Mouse (Mus musculus) midbrain, embryonic 16.5 days (tissue): ENCODE results near the gene Tiam2. TPM values are rescaled to one million over a fixed set of nuclear protein-coding genes. Genes with fewer than 3 reads are reported as not detected.

Experiments used
- ATAC-seq: fragments of 200-750 bp; cut with Nextera tagmentation; 2 replicates; pipeline ENCODE4 v1.8.0; 2017; ENCODE audit warnings: moderate TSS enrichment
- H3K27ac ChIP-seq: fragments of 300-500 bp; sonication (generic); 2 replicates; pipeline ENCODE4 v1.5.1; 2014; ENCODE audit warnings: mild to moderate bottlenecking, low read length, mixed read lengths
- H3K27me3 ChIP-seq: fragments of 300-500 bp; sonication (generic); 2 replicates; pipeline ENCODE4 v1.6.1; 2014; ENCODE audit warnings: low read depth, low read length, mixed read lengths; ENCODE audit not compliant: control insufficient read depth, insufficient read depth
- H3K36me3 ChIP-seq: fragments of 300-500 bp; sonication (generic); 2 replicates; pipeline ENCODE4 v1.6.1; 2014; ENCODE audit warnings: mild to moderate bottlenecking, low read length, moderate library complexity, mixed read lengths; ENCODE audit not compliant: control insufficient read depth, insufficient read depth
- H3K4me1 ChIP-seq: fragments of 300-500 bp; sonication (generic); 2 replicates; pipeline ENCODE4 v1.6.1; 2014; ENCODE audit warnings: mild to moderate bottlenecking, low read length, mixed read lengths; ENCODE audit not compliant: control insufficient read depth, insufficient read depth
- H3K4me2 ChIP-seq: fragments of 300-500 bp; sonication (generic); 2 replicates; pipeline ENCODE4 v1.6.1; 2014; ENCODE audit warnings: mild to moderate bottlenecking, low read length, mixed read lengths
- H3K4me3 ChIP-seq: fragments of 300-500 bp; sonication (generic); 2 replicates; pipeline ENCODE4 v1.5.1; 2014; ENCODE audit warnings: low read depth, mild to moderate bottlenecking, low read length, moderate library complexity, mixed read lengths
- H3K9ac ChIP-seq: fragments of 300-500 bp; sonication (generic); 2 replicates; pipeline ENCODE4 v1.6.1; 2014; ENCODE audit warnings: low read depth, low read length, mixed read lengths
- H3K9me3 ChIP-seq: fragments of 300-500 bp; sonication (generic); replicated peaks from 2 replicates; pipeline ENCODE4 v1.6.1; 2014; ENCODE audit warnings: mild to moderate bottlenecking, low read length, mixed read lengths; ENCODE audit not compliant: control insufficient read depth, poor library complexity, severe bottlenecking
- WGBS: fragments of 180-500 bp; shearing (Covaris S2); extraction: QIAGEN DNeasy Blood & Tissue Kit; methylation state at CpG from one replicate; pipeline ENCODE4 v1.1.7; 2014; 5-methylcytosine and 5-hydroxymethylcytosine counted together
- polyA plus RNA-seq: library from polyadenylated mRNA; unstranded; fragments of >200 nt; fragmentation: Nextera tagmentation; extraction: Ambion mirVana; gene quantifications from 2 replicates; pipeline ENCODE4 v1.2.1, GENCODE M21; 2015

The Tiam2 gene
- polyA plus RNA-seq, 1 experiment from 2014 or later: 4.7 TPM

- H3K27me3 ChIP-seq: no peaks in the 10 kb centered on the region
- WGBS: 93% methylated on average over 5 of the region's 5 CpGs
- ATAC-seq: no peak
- no peak overlapping the region for H3K27ac ChIP-seq
- H3K9me3 ChIP-seq: no peaks in the 10 kb centered on the region
- H3K4me3 ChIP-seq: no peak overlapping the region
- H3K36me3 ChIP-seq: no peaks in the 10 kb centered on the region
- no peaks in the 10 kb centered on the region for H3K4me1 ChIP-seq
- H3K9ac ChIP-seq: no peak overlapping the region
- no peak overlapping the region for H3K4me2 ChIP-seq
Observed at GRCm38 (mm10) chr17:3520344-3520743, 194.0 kb downstream of the Tiam2 start.

GRCm38 (mm10) chr17:3527841-3528471 lies 201.6 kb downstream of the Tiam2 start:
- Histone ChIP-seq H3K4me2 (no peak overlapping the region), H3K4me1 (no peaks in the 10 kb centered on the region), H3K4me3 (no peak overlapping the region), H3K9me3 (no peaks in the 10 kb centered on the region), H3K27me3 (no peaks in the 10 kb centered on the region), H3K9ac (no peak overlapping the region), H3K27ac (no peak overlapping the region), H3K36me3 (no peaks in the 10 kb centered on the region)
- no peak for ATAC-seq
- 80% methylated on average over 6 of the region's 6 CpGs for WGBS

DNA sequence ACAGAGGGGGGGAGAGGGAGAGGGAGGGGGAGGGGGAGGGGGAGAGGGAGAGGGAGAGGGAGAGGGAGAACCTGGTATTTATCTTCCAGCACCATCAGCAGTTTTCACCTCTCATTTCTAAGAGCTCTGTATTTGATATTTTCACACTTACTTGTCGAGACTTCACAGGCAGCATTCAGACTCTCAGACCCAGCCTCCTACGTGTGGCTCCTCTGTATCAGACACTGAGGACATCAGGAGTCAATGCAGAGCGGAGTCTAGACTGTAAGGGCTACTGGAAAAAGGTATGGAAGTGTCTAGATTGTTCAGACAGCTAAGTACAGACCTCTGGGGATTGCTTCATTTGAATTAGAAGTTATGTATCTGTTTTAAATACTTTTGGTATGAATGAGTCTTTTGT lies 203.2 kb downstream of the Tiam2 start:
- Histone ChIP-seq H3K4me1 (no peaks in the 10 kb centered on the region), H3K9me3 (no peaks in the 10 kb centered on the region), H3K4me2 (no peak overlapping the region), H3K36me3 (no peaks in the 10 kb centered on the region), H3K4me3 (no peak overlapping the region), H3K27me3 (no peaks in the 10 kb centered on the region), H3K9ac (no peak overlapping the region), H3K27ac (no peak overlapping the region)
- no peak for ATAC-seq
- 69% methylated on average over 3 of the region's 3 CpGs for WGBS

DNA sequence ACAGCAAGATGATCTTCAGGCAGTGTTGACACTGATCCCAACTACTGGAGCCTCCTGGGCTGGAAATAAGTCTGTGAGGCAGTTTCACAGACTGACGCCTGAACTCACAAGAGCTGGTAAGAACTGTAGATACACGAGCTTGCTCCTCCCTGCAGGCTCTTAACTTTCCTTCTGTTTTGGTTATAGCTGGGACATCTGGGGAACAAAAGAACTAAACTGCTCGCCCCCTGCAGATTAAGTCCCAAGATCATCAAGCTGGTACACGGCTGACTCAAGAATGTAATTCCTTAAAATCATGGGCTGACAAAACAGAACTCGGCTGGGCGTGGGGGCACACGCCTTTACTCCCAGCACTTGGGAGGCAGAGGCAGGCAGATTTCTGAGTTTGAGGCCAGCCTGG lies 204.2 kb downstream of the Tiam2 start:
- Histone ChIP-seq H3K36me3 (no peaks in the 10 kb centered on the region), H3K4me2 (no peak overlapping the region), H3K27me3 (no peaks in the 10 kb centered on the region), H3K4me1 (no peaks in the 10 kb centered on the region), H3K9me3 (no peaks in the 10 kb centered on the region), H3K9ac (no peak overlapping the region), H3K4me3 (no peak overlapping the region), H3K27ac (no peak overlapping the region)
- no peak for ATAC-seq
- WGBS: 56% methylated on average over 7 of the region's 7 CpGs

DNA sequence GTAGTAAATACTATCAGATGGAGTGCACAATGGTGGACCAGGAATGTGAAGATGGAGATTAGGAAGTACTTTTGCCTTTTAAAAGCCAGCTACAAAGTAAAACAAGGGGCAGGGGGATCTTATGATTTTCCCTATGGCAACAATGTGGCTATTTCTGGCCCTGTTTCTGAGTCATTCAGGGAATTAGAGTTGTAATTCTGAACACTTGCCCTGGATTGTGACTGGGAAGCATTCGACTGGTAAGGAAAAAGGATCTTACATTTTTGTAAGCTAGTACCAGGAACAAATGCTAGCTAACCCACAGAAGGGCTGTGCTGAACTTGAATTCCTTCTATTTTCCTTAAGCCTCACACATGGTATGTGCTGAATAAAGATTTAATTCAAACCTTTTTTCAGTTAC lies 205.3 kb downstream of the Tiam2 start:
- no peaks in the 10 kb centered on the region for H3K36me3 ChIP-seq
- H3K27ac ChIP-seq: no peak overlapping the region
- ATAC-seq: no peak
- WGBS: 67% methylated on average over 1 of the region's 1 CpGs
- no peaks in the 10 kb centered on the region for H3K4me1 ChIP-seq
- no peaks in the 10 kb centered on the region for H3K9me3 ChIP-seq
- no peaks in the 10 kb centered on the region for H3K27me3 ChIP-seq
- H3K9ac ChIP-seq: no peak overlapping the region
- no peak overlapping the region for H3K4me2 ChIP-seq
- H3K4me3 ChIP-seq: no peak overlapping the region

GRCm38 (mm10) chr17:3532254-3532653 lies 205.9 kb downstream of the Tiam2 start, which contains the start of gene Cldn20:
Gene Cldn20, plus strand, starts transcription at chr17:3532554.
- Histone ChIP-seq H3K27me3 (no peaks in the 10 kb centered on the region), H3K9me3 (no peaks in the 10 kb centered on the region), H3K4me3 (no peak within 1 kb of the TSS), H3K4me1 (no peaks in the 10 kb centered on the region), H3K4me2 (no peak within 1 kb of the TSS), H3K9ac (no peak within 1 kb of the TSS), H3K36me3 (no peaks in the 10 kb centered on the region), H3K27ac (no peak within 1 kb of the TSS)
- no peak for ATAC-seq
- 85% methylated on average over 4 of the region's 4 CpGs for WGBS

DNA sequence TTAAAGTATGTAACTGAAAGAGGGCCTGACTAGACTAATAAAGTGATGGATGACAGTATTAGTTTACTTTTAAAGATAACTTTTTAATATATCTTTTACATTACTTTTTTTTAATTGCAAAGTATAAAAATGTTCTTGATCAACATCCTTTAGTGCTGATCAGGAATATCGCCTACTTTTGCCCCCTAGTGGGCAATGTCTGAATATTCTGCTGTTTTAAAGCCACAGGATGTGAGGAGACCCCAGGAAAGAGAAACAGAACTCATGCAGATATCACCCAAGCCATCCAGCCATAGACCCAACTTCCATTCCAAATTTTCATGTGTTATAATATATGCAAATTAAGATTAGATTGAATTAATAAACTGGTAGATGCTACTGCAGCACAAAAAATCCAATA lies 207.1 kb downstream of the Tiam2 start:
- WGBS: 21% methylated on average over 1 of the region's 1 CpGs
- Histone ChIP-seq H3K36me3 (no peaks in the 10 kb centered on the region), H3K9ac (no peak overlapping the region), H3K4me3 (no peak overlapping the region), H3K27me3 (no peaks in the 10 kb centered on the region), H3K27ac (no peak overlapping the region), H3K4me1 (no peaks in the 10 kb centered on the region), H3K9me3 (no peaks in the 10 kb centered on the region), H3K4me2 (no peak overlapping the region)
- ATAC-seq: no peak

- no peaks in the 10 kb centered on the region for H3K27me3 ChIP-seq
- H3K4me2 ChIP-seq: no peak overlapping the region
- no peak for ATAC-seq
- 99% methylated on average over 2 of the region's 2 CpGs for WGBS
- no peaks in the 10 kb centered on the region for H3K36me3 ChIP-seq
- H3K4me3 ChIP-seq: no peak overlapping the region
- no peaks in the 10 kb centered on the region for H3K9me3 ChIP-seq
- H3K4me1 ChIP-seq: no peaks in the 10 kb centered on the region
- H3K27ac ChIP-seq: no peak overlapping the region
- no peak overlapping the region for H3K9ac ChIP-seq
Observed at GRCm38 (mm10) chr17:3540304-3540703, 213.9 kb downstream of the Tiam2 start.

DNA sequence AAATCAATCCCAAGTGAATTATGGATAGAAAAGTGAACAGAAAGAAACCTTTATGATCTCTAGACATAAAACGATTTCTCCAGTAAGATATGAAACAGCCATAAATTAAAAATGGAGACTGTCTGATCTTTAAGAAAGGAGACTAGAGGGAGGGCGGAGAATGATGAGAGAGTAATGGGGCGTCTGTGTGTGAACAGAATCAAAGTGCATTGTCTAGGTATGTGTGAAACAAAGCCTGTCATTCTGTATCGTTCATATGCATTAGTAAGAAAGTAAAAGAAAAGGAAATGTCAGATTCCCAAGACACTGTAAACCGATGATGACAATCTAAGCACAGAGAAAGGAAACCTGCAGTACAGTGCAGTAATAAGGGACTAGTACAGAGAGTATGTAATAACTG lies 214.7 kb downstream of the Tiam2 start:
- H3K4me2 ChIP-seq: no peak overlapping the region
- no peak overlapping the region for H3K9ac ChIP-seq
- no peak overlapping the region for H3K4me3 ChIP-seq
- no peaks in the 10 kb centered on the region for H3K4me1 ChIP-seq
- H3K27ac ChIP-seq: no peak overlapping the region
- H3K36me3 ChIP-seq: no peaks in the 10 kb centered on the region
- WGBS: 89% methylated on average over 5 of the region's 5 CpGs
- no peak for ATAC-seq
- no peaks in the 10 kb centered on the region for H3K9me3 ChIP-seq
- H3K27me3 ChIP-seq: no peaks in the 10 kb centered on the region
